Mouse (Mus musculus) layer of hippocampus, adult 8-10 months (tissue): ENCODE data around the gene Cog7. TPM values are rescaled to one million over a fixed set of nuclear protein-coding genes. Genes with fewer than 3 reads are reported as not detected.

ENCODE experiments used
- DNase-seq, 2 experiments: peaks; one replicate each; pipeline ENCODE4 v3.0.0; 2022; ENCODE audit warnings: low spot score in 2 of 2
- total RNA-seq, 4 experiments: library from RNA; stranded (reverse); gene quantifications; 2 replicates each; pipeline ENCODE4 v1.2.4; 2022

Cog7 gene
- total RNA-seq, 4 experiments from 2014 or later = 41.5 to 47.1 (median 43.7) TPM

GRCm38 (mm10) chr7:121954891-121955669 lies 26.4 kb downstream of the Cog7 start:
- no peak for DNase-seq

GRCm38 (mm10) chr7:121947513-121947912 lies 34.0 kb downstream of the Cog7 start:
- no peak for DNase-seq

- DNase-seq = no peak
Observed at GRCm38 (mm10) chr7:121946196-121946595, 35.3 kb downstream of the Cog7 start.

GRCm38 (mm10) chr7:121942371-121942770 lies 39.1 kb downstream of the Cog7 start:
- DNase-seq = no peak

GRCm38 (mm10) chr7:121941640-121942039 lies 39.9 kb downstream of the Cog7 start:
- DNase-seq = no peak

GRCm38 (mm10) chr7:121941016-121941415 lies 40.5 kb downstream of the Cog7 start:
- no peak for DNase-seq

GRCm38 (mm10) chr7:121939729-121940128 lies 41.8 kb downstream of the Cog7 start:
- peak; percentile 85 to 91 for DNase-seq

GRCm38 (mm10) chr7:121939244-121939643 lies 42.3 kb downstream of the Cog7 start:
- no peak for DNase-seq

GRCm38 (mm10) chr7:121938124-121938891 lies 43.2 kb downstream of the Cog7 start:
- DNase-seq = no peak

- DNase-seq = no peak
Observed at GRCm38 (mm10) chr7:121936861-121937630, 44.5 kb downstream of the Cog7 start.

GRCm38 (mm10) chr7:121935906-121936794 lies 45.4 kb downstream of the Cog7 start:
- DNase-seq = no peak

- DNase-seq = no peak
Observed at GRCm38 (mm10) chr7:121934346-121934745, 47.2 kb downstream of the Cog7 start.

- no peak for DNase-seq
Observed at GRCm38 (mm10) chr7:121933675-121934074, 47.8 kb downstream of the Cog7 start.

GRCm38 (mm10) chr7:121931246-121931645 lies 50.3 kb downstream of the Cog7 start:
- DNase-seq = no peak

GRCm38 (mm10) chr7:121927882-121928281 lies 53.6 kb downstream of the Cog7 start:
- DNase-seq = no peak

- no peak for DNase-seq
Observed at GRCm38 (mm10) chr7:121924361-121924760, 57.1 kb downstream of the Cog7 start.

GRCm38 (mm10) chr7:121913944-121914343 lies 67.6 kb downstream of the Cog7 start:
- DNase-seq = no peak

- no peak for DNase-seq
Observed at GRCm38 (mm10) chr7:121912250-121912649, 69.3 kb downstream of the Cog7 start.

GRCm38 (mm10) chr7:121906879-121907278 lies 74.6 kb downstream of the Cog7 start:
- DNase-seq = no peak

- DNase-seq = no peak
Observed at GRCm38 (mm10) chr7:121902757-121903411, 78.6 kb downstream of the Cog7 start.
